Mouse (Mus musculus): ENCODE measurements around the gene Synj2. TPM values are rescaled to one million over a fixed set of nuclear protein-coding genes. Genes with fewer than 3 reads are reported as not detected.

Gene Synj2
- total and polyA plus RNA-seq, 3 experiments: 1.2 to 2.5 TPM; not detected in 1

DNA sequence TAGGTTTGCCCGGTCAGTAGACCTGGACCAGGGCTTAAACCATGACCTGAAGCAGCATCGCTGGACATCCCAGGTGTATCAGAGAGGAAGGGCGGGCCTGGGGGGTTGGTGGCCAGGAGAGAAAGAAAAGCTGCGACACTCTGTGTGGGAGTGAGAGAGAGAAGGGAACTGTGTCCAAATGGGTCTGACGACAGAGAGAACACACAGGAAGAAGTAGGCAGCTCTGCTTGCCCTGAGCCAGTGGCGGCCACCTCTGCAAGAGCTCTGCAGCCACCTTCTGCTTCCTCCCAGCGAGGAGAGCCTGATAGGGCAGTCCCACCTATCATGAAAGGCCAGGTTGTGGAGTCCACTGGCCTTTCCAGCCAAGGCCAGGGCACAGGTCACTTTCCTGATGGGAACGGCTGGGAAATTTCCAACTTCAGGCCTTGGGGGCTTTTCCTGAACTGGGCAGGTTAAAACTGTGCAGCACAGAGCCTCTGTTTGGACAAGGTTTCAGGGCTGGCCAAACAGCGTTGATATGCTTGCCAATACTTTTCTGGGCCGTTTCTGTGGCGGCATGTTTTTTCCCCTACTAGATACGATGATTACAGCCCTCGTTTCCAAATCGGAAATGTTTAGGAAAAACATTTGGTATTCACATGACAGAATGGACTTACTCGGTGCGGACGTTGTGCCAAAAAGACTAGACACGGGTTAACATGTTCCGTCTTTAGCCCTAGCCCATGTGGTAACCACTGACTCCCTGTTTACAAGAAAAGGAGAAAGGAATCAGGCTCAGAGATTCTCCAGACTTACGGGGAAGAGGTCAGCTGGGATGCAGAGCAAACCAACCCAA is 35.4 kb downstream of the Synj2 start:
- H3K9me3 ChIP-seq (replicated peaks; ENCODE audit: insufficient read depth, low read length): no peaks in the 10 kb centered on the region

GRCm38 (mm10) chr17:5977056-5977920 is 36.2 kb downstream of the Synj2 start:
- Histone ChIP-seq H3K79me2 (ENCODE audit: control insufficient read depth, insufficient read depth, low read length, poor library complexity) (no peaks in the 10 kb centered on the region), H3K36me3 (ENCODE audit: control insufficient read depth in 1 of 2, insufficient read depth in 2 of 2, low read length in 2 of 2) (no peaks in the 10 kb centered on the region), H3K4me3 (ENCODE audit: control insufficient read depth in 1 of 2, insufficient read depth in 1 of 2, low read depth in 2 of 2, low read length in 2 of 2) (no peak overlapping the region), H3K4me1 (ENCODE audit: control insufficient read depth in 1 of 2, insufficient read depth in 2 of 2, low read length in 2 of 2) (0 out of 4 replicates have a peak, but pooled peaks cover 0 to 5% of the 10 kb centered on the region in 2 experiments), H3K27ac (ENCODE audit: control insufficient read depth, low read depth, low read length) (no peak overlapping the region), H3K27me3 (ENCODE audit: control insufficient read depth in 1 of 2, insufficient read depth in 2 of 2, low read length in 2 of 2) (no peaks in the 10 kb centered on the region), H3K9ac (ENCODE audit: control insufficient read depth, low read depth, low read length, poor library complexity, severe bottlenecking) (no peak overlapping the region), H3K9me3 (replicated peaks; ENCODE audit: insufficient read depth, low read length) (no peaks in the 10 kb centered on the region)
- DNase-seq (ENCODE audit: low read depth, low spot score): no peak
- TF ChIP-seq MAZ (IDR thresholded peaks at IDR 0.05; ENCODE audit: low read depth, low read length): no peak
- peak; percentile 25; the same call in 1 of the 2 replicates for TF ChIP-seq GATA1 (IDR thresholded peaks at IDR 0.05; ENCODE audit: low read depth, low read length)

More for the DNA sequence above, 35.4 kb downstream of the Synj2 start:
- Histone ChIP-seq H3K4me3 (ENCODE audit: control insufficient read depth in 1 of 2, insufficient read depth in 1 of 2, low read depth in 2 of 2, low read length in 2 of 2) (no peak overlapping the region), H3K9ac (ENCODE audit: control insufficient read depth, low read depth, low read length, poor library complexity, severe bottlenecking) (no peak overlapping the region), H3K27ac (ENCODE audit: control insufficient read depth, low read depth, low read length) (no peak overlapping the region), H3K79me2 (ENCODE audit: control insufficient read depth, insufficient read depth, low read length, poor library complexity) (no peaks in the 10 kb centered on the region), H3K27me3 (ENCODE audit: control insufficient read depth in 1 of 2, insufficient read depth in 2 of 2, low read length in 2 of 2) (no peaks in the 10 kb centered on the region), H3K4me1 (ENCODE audit: control insufficient read depth in 1 of 2, insufficient read depth in 2 of 2, low read length in 2 of 2) (0 out of 4 replicates have a peak, but pooled peaks cover 0 to 5% of the 10 kb centered on the region in 2 experiments), H3K36me3 (ENCODE audit: control insufficient read depth in 1 of 2, insufficient read depth in 2 of 2, low read length in 2 of 2) (no peaks in the 10 kb centered on the region)
- no peak for DNase-seq (ENCODE audit: low read depth, low spot score)
- TF ChIP-seq POLR2AphosphoS5 (IDR thresholded peaks at IDR 0.05; ENCODE audit: borderline replicate concordance, low read depth, low read length) (no peak), GATA1 (IDR thresholded peaks at IDR 0.05; ENCODE audit: low read depth, low read length) (no peak), MYB (IDR thresholded peaks at IDR 0.05; ENCODE audit: low read depth, low read length) (no peak), JUND (IDR thresholded peaks at IDR 0.05; ENCODE audit: low read depth, low read length) (no peak), RAD21 (IDR thresholded peaks at IDR 0.05; ENCODE audit: low read depth, low read length) (no peak), KAT2A (conservative IDR thresholded peaks at IDR 0.05; ENCODE audit: low read depth, low read length) (no peak), HCFC1 (IDR thresholded peaks at IDR 0.05; ENCODE audit: low read depth, low read length) (no peak), MAFK (IDR thresholded peaks at IDR 0.05; ENCODE audit: borderline replicate concordance, low read depth, low read length) (no peak), CHD1 (IDR thresholded peaks at IDR 0.05; ENCODE audit: low read depth, low read length) (no peak), ZNF384 (IDR thresholded peaks at IDR 0.05; ENCODE audit: low read depth, low read length) (no peak), MYC (IDR thresholded peaks at IDR 0.05; ENCODE audit: low read depth, low read length) (no peak), POLR2A (IDR thresholded peaks at IDR 0.05; ENCODE audit: control insufficient read depth in 1 of 2, insufficient read depth in 1 of 2, low read depth in 1 of 2, low read length in 2 of 2, poor library complexity in 1 of 2) (no peak), CTCF (IDR thresholded peaks at IDR 0.05 in 2 of 3, conservative IDR thresholded peaks at IDR 0.05 in 1 of 3; ENCODE audit: control insufficient read depth in 1 of 3, insufficient read depth in 1 of 3, low read depth in 2 of 3, low read length in 3 of 3, poor library complexity in 1 of 3, severe bottlenecking in 1 of 3) (no peak), TBP (IDR thresholded peaks at IDR 0.05; ENCODE audit: low read depth, low read length) (no peak), MAZ (IDR thresholded peaks at IDR 0.05; ENCODE audit: low read depth, low read length) (no peak), TCF12 (IDR thresholded peaks at IDR 0.05; ENCODE audit: low read depth, low read length) (no peak), GABPA (IDR thresholded peaks at IDR 0.05; ENCODE audit: low read depth, low read length) (no peak)
